Mouse (Mus musculus): ENCODE measurements at regions not wholly inside any gene's neighbourhood (a gene's known extent, or its start where the extent isn't known, plus 50 kb on each side); places are given as distances from the start of the nearest gene placed in this dataset.

DNA sequence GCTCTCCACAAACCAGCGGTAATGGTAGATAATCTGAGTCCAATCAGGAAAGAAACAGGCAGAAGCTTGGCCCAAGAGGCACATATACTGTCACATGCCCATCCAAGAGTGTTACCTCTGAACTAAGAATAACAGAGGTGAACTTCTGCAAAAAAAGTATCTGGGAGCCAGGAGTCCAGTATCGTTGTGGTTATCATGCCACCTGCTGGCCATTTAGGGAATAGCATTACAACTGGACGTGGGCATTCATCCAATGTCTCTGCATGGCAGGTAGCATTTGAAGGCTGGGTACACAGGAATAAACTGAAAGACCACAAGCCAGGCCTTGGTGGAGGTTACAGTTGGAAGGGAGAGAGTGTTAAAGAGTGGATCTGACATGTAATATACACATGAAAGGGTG is 70.9 kb upstream of the Thy1 start:
- 0 out of 2 replicates have a peak, but pooled peaks have one; percentile 62 for ATAC-seq (replicated peaks; ENCODE audit: low FRiP score, poor library complexity, severe bottlenecking)

- ATAC-seq (replicated peaks; ENCODE audit: low FRiP score, poor library complexity, severe bottlenecking) = no peak
Observed at GRCm38 (mm10) chr9:43975405-43975804, 67.8 kb upstream of the Thy1 start.

DNA sequence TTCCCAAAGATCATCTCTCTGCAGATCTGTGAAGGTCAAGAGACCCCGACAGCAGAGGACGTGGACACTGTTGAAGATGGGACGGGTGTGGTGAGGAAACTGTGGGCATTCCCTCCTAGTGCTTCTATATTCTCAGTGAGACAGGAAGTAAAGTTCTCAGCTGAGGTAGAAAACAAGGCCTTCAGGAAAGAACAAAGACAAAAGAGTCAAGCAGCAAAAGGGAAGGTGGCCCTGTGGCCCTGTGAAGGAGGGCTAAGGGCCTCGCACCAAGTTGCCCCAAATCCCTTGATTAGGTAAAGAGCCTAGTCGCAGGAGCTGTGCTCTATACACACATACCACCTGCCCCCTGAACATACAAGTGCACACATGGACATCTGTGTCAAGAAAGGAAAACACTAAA is 66.8 kb upstream of the Thy1 start:
- no peak for ATAC-seq (replicated peaks; ENCODE audit: low FRiP score, poor library complexity, severe bottlenecking)

GRCm38 (mm10) chr9:43977773-43978172 is 65.4 kb upstream of the Thy1 start:
- ATAC-seq (replicated peaks; ENCODE audit: low FRiP score, poor library complexity, severe bottlenecking) = no peak

DNA sequence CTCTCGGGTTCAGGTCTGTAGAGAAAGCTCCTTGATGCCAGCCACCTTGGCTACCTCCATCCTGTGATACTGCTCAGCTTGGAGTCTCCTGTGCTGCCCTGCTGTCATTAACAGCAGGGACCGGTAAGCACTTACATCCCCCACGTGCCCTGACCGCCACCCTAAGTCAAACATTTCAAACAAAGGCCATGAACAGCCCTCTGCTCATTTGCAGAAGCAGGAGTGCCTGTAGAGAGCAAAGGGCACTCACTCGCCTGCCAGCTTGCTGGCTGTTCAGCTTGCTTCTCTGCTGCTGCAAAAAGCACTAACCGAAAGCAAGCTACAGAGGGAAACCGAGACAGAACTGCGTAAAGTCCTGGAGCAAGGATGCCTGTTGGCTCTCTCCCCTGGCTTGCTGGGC is 61.8 kb upstream of the Thy1 start:
- no peak for ATAC-seq (replicated peaks; ENCODE audit: low FRiP score, poor library complexity, severe bottlenecking)

GRCm38 (mm10) chr9:43982359-43982889 is 60.8 kb upstream of the Thy1 start:
- ATAC-seq (replicated peaks; ENCODE audit: low FRiP score, poor library complexity, severe bottlenecking) = no peak

DNA sequence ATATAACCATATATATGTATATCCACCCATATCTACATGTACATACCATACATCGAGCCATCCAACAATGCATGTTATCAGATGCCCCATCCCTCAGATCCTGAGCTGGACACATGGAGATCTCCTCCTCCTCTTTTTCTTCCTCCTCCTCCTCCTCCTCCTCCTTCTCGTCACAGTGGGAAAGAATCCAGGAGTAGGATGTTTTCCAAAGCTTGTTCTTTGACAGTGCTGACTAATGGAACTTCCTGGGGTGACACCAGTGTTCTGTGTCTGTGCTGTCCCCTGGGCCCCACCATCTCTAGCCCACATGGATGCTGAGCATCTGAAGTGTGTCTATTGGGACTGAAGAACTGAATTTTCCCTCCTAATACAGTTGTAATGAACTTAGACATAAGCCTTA is 60.0 kb upstream of the Thy1 start:
- ATAC-seq (replicated peaks; ENCODE audit: low FRiP score, poor library complexity, severe bottlenecking) = no peak

DNA sequence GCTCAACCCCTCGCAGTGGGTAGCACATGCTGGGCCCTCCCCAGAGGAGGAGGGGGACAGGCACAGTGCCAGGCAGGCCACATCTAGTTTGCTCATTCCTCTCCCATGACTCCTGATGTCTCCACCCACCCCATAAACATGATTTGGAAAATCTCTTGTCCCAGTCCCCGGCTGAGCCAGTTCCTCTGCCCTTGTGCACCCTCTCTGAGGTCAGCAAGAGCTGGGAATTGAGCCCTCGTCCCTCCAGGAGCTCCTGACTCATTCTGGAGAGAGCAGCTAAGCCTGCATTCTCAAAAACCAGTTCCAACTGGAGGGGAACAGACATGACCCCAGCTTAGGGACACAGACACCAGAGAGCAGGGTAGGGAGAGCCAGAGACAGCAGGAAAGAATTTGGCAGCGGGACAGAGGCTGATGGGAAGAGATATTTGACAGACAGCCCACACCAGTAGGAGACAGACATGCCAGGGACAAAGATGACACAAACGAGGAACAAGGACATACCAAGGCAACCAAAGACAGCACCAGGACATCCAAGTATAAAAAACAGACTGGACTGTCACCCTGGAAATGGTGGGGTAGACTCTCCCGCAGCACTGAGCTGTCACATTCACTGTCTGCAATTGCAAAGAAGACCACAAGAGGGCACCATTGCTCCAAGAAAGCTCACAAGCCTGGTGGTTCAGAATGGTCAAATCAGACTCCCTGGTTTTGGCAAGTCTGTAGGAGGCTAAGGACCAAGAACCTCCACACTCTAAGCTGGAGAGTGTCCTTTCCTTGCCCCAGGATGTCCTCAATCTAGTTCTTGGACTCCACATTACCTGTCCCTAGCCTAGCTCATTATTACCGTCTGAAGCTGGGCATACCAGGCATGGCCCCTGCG is 58.8 kb upstream of the Thy1 start:
- peak; percentile 70 for ATAC-seq (replicated peaks; ENCODE audit: low FRiP score, poor library complexity, severe bottlenecking)

DNA sequence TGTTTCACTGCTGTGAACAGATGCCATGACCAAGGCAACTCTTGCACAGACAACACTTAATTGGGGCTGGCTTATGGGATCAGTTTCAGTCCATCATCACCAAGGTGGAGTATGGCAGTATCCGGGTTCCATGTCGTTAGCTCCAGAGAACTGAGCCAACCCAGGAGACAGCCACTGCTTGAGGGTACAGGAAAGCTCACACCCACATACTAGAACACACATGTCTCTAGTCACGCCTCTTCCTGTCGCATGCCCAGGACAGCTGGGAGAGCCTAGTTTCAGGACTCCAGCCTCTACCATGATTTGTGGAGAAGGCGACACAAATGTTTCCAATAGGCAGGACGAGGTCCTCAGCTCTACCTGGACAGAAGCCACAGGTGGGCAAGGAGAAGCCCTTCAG is 55.2 kb upstream of the Thy1 start:
- ATAC-seq (replicated peaks; ENCODE audit: low FRiP score, poor library complexity, severe bottlenecking) = no peak

- ATAC-seq (replicated peaks; ENCODE audit: low FRiP score, poor library complexity, severe bottlenecking) = no peak
Observed at GRCm38 (mm10) chr9:43988981-43989860, 54.0 kb upstream of the Thy1 start.

DNA sequence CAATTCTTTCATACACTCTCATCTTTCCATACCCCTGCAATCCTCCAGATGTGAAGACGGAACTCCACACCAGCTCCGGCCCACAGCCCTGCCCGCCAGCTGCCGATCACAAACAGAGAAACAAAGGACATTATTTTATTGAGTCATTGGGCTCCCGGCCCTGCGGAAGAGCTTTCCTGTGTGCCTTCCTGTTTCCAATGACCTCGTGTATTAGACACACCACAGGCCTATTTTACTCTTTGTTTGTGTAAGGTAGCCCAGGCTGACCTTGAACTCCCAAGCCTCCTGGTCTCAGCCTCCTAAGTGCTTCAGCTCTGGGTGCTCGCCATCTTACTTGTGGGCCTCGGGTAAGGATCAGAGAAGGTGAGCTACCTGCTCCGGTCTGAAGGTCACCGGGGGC is 53.1 kb upstream of the Thy1 start:
- ATAC-seq (replicated peaks; ENCODE audit: low FRiP score, poor library complexity, severe bottlenecking) = no peak

- ATAC-seq (replicated peaks; ENCODE audit: low FRiP score, poor library complexity, severe bottlenecking) = no peak
Observed at GRCm38 (mm10) chr9:43993221-43993976, 49.8 kb upstream of the Thy1 start.
